Mouse (Mus musculus) embryonic facial prominence, embryonic 14.5 days (tissue): ENCODE measurements at regions not wholly inside any gene's neighbourhood (a gene's known extent, or its start where the extent isn't known, plus 50 kb on each side); places are given as distances from the start of the nearest gene placed in this dataset.

Source experiments
- ATAC-seq: fragments of 200-750 bp; cut with Nextera tagmentation; 2 replicates; pipeline ENCODE4 v1.8.0; 2017; ENCODE audit warnings: low read depth, moderate number of reproducible peaks, moderate TSS enrichment
- DNase-seq: peaks from one replicate; pipeline ENCODE4 v3.0.0-alpha.2; 2015; ENCODE audit warnings: low spot score
- H3K27ac ChIP-seq: fragments of 300-500 bp; sonication (generic); replicated peaks from 2 replicates; pipeline ENCODE4 v1.5.1; 2014; ENCODE audit warnings: low read depth, mild to moderate bottlenecking, low read length, moderate library complexity
- H3K27me3 ChIP-seq: fragments of 300-500 bp; sonication (generic); replicated peaks from 2 replicates; pipeline ENCODE4 v1.6.1; 2014; ENCODE audit warnings: low read length; ENCODE audit not compliant: control insufficient read depth, insufficient read depth
- H3K36me3 ChIP-seq: fragments of 300-500 bp; sonication (generic); 2 replicates; pipeline ENCODE4 v1.6.1; 2014; ENCODE audit warnings: low read length, mixed read lengths; ENCODE audit not compliant: control insufficient read depth, insufficient read depth
- H3K4me1 ChIP-seq: fragments of 300-500 bp; sonication (generic); 2 replicates; pipeline ENCODE4 v1.6.1; 2014; ENCODE audit warnings: antibody characterized with exemption, low read length; ENCODE audit not compliant: control insufficient read depth, insufficient read depth
- H3K4me2 ChIP-seq: fragments of 300-500 bp; sonication (generic); 2 replicates; pipeline ENCODE4 v1.6.1; 2014; ENCODE audit warnings: low read depth, mild to moderate bottlenecking, low read length, moderate library complexity, mixed read lengths
- H3K4me3 ChIP-seq: fragments of 300-500 bp; sonication (generic); 2 replicates; pipeline ENCODE4 v1.5.1; 2014; ENCODE audit warnings: low read depth, mild to moderate bottlenecking, low read length
- H3K9ac ChIP-seq: fragments of 300-500 bp; sonication (generic); 2 replicates; pipeline ENCODE4 v1.6.1; 2014; ENCODE audit warnings: low read depth, mild to moderate bottlenecking, low read length, moderate library complexity, mixed read lengths
- H3K9me3 ChIP-seq: fragments of 300-500 bp; sonication (generic); 2 replicates; pipeline ENCODE4 v1.6.1; 2016; ENCODE audit warnings: low read length; ENCODE audit not compliant: control insufficient read depth
- WGBS: fragments of 180-500 bp; shearing (Covaris S2); extraction: QIAGEN DNeasy Blood & Tissue Kit; methylation state at CpG from one replicate; pipeline ENCODE4 v1.1.7; 2014; 5-methylcytosine and 5-hydroxymethylcytosine counted together

DNA sequence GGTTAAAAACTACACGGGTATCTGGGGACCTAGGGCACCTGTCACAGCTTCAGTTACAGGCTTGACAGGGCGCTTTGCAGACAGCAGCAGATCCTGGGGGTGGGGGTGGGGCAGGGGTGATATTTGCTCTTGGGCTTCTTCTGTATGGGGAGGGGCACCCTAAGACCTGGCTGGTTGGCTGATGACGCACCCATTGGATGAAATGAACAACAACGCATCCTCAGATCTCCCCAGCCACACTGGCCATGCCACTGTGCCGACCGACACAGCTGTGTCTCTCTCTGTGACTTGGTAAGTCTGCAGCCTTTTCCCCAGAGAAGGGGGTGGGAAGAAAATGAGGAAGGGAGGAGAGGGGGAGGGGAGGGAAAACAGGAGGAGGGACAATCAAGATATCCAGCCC, 114.3 kb downstream of the Tfap2c start:
- Histone ChIP-seq H3K4me3 (no peak overlapping the region), H3K9me3 (no peaks in the 10 kb centered on the region), H3K4me1 (peaks cover 21% of the 10 kb centered on the region; the same call in 1 of the 2 replicates), H3K27ac (no peak overlapping the region), H3K27me3 (0 out of 2 replicates have a peak, but pooled peaks cover 4% of the 10 kb centered on the region), H3K4me2 (no peak overlapping the region), H3K36me3 (no peaks in the 10 kb centered on the region), H3K9ac (no peak overlapping the region)
- 7% methylated on average over 6 of the region's 6 CpGs for WGBS
- DNase-seq (peak; percentile 46), ATAC-seq (peak; percentile 44; the same call in 1 of the 2 replicates)

DNA sequence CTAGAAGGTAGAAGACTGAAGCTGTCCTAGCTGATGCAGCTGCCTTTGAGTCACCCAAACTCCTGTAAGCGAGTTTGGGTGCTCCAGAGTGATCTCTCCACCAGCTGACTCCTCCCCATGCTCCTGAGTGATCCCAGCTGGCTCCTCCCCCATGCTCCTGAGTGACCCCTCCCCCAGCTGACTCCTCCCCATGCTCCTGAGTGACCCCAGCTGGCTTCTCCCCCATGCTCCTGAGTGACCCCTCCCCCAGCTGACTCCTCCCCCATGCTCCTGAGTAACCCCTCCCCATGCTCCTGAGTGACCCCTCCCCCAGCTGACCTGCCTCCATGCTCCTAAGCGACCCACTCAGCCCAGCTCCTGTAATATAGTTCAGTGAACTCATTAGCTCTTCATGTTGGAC, 123.7 kb downstream of the Tfap2c start:
- WGBS, result 24% methylated on average over 2 of the region's 2 CpGs
- Histone ChIP-seq H3K4me1 (no peaks in the 10 kb centered on the region), H3K36me3 (no peaks in the 10 kb centered on the region), H3K27me3 (no peaks in the 10 kb centered on the region), H3K4me2 (no peak overlapping the region), H3K9me3 (no peaks in the 10 kb centered on the region), H3K4me3 (no peak overlapping the region), H3K9ac (no peak overlapping the region), H3K27ac (no peak overlapping the region)
- ATAC-seq (no peak), DNase-seq (no peak)

DNA sequence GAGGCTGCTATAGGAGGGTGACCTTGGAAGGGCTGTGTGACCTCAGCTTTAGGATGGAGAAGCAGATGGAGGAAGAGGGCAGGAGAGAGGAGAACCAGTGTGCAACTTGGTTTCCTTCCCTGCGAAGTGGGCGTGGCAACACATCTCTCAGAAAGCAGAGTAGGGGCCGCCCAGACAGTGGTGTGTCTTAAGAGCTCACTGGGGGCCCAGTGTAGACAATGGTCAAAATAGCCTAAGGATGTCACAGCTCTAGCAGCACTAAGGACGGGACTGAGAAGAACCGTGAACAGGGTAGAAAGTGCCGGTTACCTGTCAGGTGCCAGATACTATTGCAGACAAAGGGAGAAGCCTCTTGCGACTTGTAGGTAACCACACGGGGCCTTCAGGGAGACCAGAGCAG, 125.2 kb downstream of the Tfap2c start:
- no peaks in the 10 kb centered on the region for H3K4me1 ChIP-seq
- no peak overlapping the region for H3K9ac ChIP-seq
- H3K27me3 ChIP-seq, result no peaks in the 10 kb centered on the region
- H3K4me2 ChIP-seq, result no peak overlapping the region
- H3K36me3 ChIP-seq, result no peaks in the 10 kb centered on the region
- DNase-seq (no peak), ATAC-seq (no peak)
- WGBS, result 69% methylated on average over 8 of the region's 8 CpGs
- no peak overlapping the region for H3K27ac ChIP-seq
- no peak overlapping the region for H3K4me3 ChIP-seq
- no peaks in the 10 kb centered on the region for H3K9me3 ChIP-seq

DNA sequence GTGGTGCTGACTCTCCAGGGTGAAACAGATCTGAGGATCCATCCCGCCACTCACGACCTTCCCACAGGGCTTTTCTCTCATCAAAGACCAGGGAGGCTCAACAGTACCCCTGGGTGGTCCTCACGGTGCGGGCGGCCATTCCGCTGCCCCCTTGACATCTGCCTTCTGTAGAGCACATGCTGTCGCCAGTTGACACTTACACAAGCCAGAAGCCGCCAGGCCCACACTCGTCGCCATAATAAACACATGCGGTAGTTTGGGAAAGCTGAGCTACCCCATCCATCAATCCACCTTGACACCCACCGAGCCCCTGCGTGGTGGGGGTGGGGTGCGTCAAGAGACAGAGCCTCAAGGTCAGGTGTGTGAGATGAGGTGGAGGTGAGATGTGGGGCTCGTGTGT, 125.7 kb downstream of the Tfap2c start:
- no peak for ATAC-seq
- no peaks in the 10 kb centered on the region for H3K9me3 ChIP-seq
- no peaks in the 10 kb centered on the region for H3K27me3 ChIP-seq
- no peak overlapping the region for H3K9ac ChIP-seq
- H3K4me1 ChIP-seq, result no peaks in the 10 kb centered on the region
- WGBS, result 46% methylated on average over 14 of the region's 15 CpGs
- H3K27ac ChIP-seq, result no peak overlapping the region
- no peaks in the 10 kb centered on the region for H3K36me3 ChIP-seq
- no peak for DNase-seq
- no peak overlapping the region for H3K4me2 ChIP-seq
- H3K4me3 ChIP-seq, result no peak overlapping the region

GRCm38 (mm10) chr2:172690196-172690595, 140.8 kb downstream of the Tfap2c start:
- H3K36me3 ChIP-seq, result no peaks in the 10 kb centered on the region
- H3K27me3 ChIP-seq, result no peaks in the 10 kb centered on the region
- H3K4me3 ChIP-seq, result no peak overlapping the region
- no peak overlapping the region for H3K4me2 ChIP-seq
- no peak overlapping the region for H3K27ac ChIP-seq
- DNase-seq (no peak), ATAC-seq (no peak)
- no peak overlapping the region for H3K9ac ChIP-seq
- peaks cover 10% of the 10 kb centered on the region for H3K9me3 ChIP-seq
- no peaks in the 10 kb centered on the region for H3K4me1 ChIP-seq
- 64% methylated on average over 1 of the region's 1 CpGs for WGBS

- Histone ChIP-seq H3K4me1 (no peaks in the 10 kb centered on the region), H3K4me2 (no peak overlapping the region), H3K27me3 (no peaks in the 10 kb centered on the region), H3K9me3 (peaks cover 10% of the 10 kb centered on the region), H3K36me3 (no peaks in the 10 kb centered on the region), H3K4me3 (no peak overlapping the region), H3K9ac (no peak overlapping the region), H3K27ac (no peak overlapping the region)
- ATAC-seq (no peak), DNase-seq (no peak)
- WGBS, result 49% methylated on average over 8 of the region's 9 CpGs
These were observed 141.7 kb downstream of the Tfap2c start for GRCm38 (mm10) chr2:172690931-172691651.

DNA sequence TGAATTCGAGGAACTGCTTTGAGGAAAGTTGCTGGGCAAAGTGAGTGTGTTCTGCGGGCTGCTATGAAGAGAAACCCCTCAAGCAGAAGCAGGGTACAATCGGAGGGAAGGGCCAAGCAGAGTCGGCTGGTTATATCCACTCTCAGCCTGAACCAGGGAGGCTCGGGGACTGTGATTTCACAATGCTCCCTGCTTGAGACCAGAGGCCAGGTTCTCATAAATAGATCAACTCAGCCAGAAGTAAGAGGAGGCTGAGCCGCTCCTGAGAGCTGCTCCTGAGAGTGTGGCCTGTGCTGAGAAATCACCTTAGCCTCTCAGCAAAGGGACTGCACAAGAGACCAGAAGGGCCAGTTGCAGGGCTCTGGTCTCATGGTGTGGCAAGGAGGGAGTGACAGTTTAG, 149.6 kb downstream of the Tfap2c start:
- Histone ChIP-seq H3K36me3 (no peaks in the 10 kb centered on the region), H3K27ac (no peak overlapping the region), H3K4me1 (no peaks in the 10 kb centered on the region), H3K4me3 (no peak overlapping the region), H3K4me2 (no peak overlapping the region), H3K27me3 (no peaks in the 10 kb centered on the region), H3K9me3 (no peaks in the 10 kb centered on the region), H3K9ac (no peak overlapping the region)
- 69% methylated on average over 6 of the region's 6 CpGs for WGBS
- ATAC-seq (no peak), DNase-seq (no peak)

DNA sequence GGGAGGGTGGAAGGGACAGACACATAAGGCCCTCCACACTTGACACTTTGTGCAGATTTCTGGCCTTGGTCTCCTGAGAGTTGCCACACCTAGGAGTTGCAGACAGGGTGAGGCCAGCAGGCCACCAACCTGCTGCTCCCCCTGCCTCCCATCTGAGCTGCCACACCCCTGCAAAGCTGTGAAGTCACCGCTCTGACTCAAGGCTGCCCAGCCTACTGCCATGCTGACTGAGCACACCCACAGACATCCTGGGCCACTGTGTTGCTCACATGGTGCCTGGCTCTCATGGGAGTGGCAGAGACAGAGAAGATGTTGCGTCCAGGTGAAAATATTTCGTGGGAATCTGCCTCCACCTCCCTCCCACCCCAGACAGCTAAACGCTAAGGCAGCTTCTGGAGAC, 150.3 kb downstream of the Tfap2c start:
- DNase-seq (no peak), ATAC-seq (no peak)
- H3K9me3 ChIP-seq, result no peaks in the 10 kb centered on the region
- H3K27ac ChIP-seq, result no peak overlapping the region
- H3K4me1 ChIP-seq, result no peaks in the 10 kb centered on the region
- 79% methylated on average over 4 of the region's 4 CpGs for whole genome bisulfite sequencing
- no peak overlapping the region for H3K4me2 ChIP-seq
- no peak overlapping the region for H3K9ac ChIP-seq
- H3K27me3 ChIP-seq, result no peaks in the 10 kb centered on the region
- no peak overlapping the region for H3K4me3 ChIP-seq
- no peaks in the 10 kb centered on the region for H3K36me3 ChIP-seq

DNA sequence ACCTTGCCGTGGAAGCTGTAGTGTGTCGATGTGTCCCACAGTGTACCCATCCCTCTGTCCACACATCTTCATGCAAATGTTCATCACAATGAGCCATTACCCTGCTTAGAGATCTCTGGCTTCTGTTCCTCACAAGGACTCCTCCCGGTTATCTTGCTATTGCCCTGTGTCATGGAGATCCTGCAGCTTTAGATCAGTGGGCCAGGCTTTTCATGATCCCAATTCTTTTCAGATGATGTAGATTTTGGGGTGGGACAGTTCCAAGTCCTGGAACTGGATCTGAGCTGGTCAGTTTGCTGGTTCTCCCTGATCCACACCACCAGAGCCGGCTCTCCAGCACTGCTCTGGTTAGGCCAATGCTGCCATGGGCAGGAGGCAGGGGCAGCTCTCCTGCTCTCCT, 161.2 kb downstream of the Tfap2c start:
- Histone ChIP-seq H3K4me1 (no peaks in the 10 kb centered on the region), H3K36me3 (no peaks in the 10 kb centered on the region), H3K4me2 (no peak overlapping the region), H3K9me3 (no peaks in the 10 kb centered on the region), H3K27ac (no peak overlapping the region), H3K4me3 (no peak overlapping the region), H3K27me3 (no peaks in the 10 kb centered on the region), H3K9ac (no peak overlapping the region)
- no peak for ATAC-seq
- WGBS, result 78% methylated on average over 4 of the region's 4 CpGs
- no peak for DNase-seq
